Comparison of ENCODE assay signal across 25 mouse cellular contexts in genomic region chr11:24163072-24163471, GRCm38 (mm10).
DNase-seq lines count a peak whose midpoint lies in the region; ATAC-seq and TF ChIP-seq lines count a peak whose summit lies in the region.
"Had no signal": no experiment of that assay in that cellular context is flagged by ENCODE, and none has a peak within 500 bp of the region (broad histone marks: within the 10 kb centered on the region; RNA-seq: fewer than 3 reads in every experiment).

No protein-coding gene starts in this region.

- no peak overlapping the region for H3K9ac ChIP-seq in embryonic facial prominence, embryonic 15.5 days
- H3K9ac ChIP-seq in forebrain, postnatal 0 days = no peak overlapping the region
- H3K9ac ChIP-seq: embryonic facial prominence, embryonic 12.5 days; heart, embryonic 13.5 days; hindbrain, embryonic 14.5 days had no signal

- no peak overlapping the region for H3K4me2 ChIP-seq in embryonic facial prominence, embryonic 15.5 days (replicated peaks)
- no peak overlapping the region for H3K4me2 ChIP-seq in forebrain, postnatal 0 days (ENCODE audit: low read depth)
- H3K4me2 ChIP-seq: embryonic facial prominence, embryonic 12.5 days; hindbrain, embryonic 14.5 days had no signal

- peak; percentile 31; the same call in 1 of the 2 replicates for ATAC-seq in embryonic facial prominence, embryonic 15.5 days (ENCODE audit: insufficient number of reproducible peaks, low FRiP score, low TSS enrichment, low read depth)
- ATAC-seq in forebrain, postnatal 0 days = no peak
- ATAC-seq: hindbrain, postnatal 0 days; inflammation-experienced regulatory T-cells, adult 6 months; intestine, embryonic 16.5 days; Patski had no signal

- H3K27ac ChIP-seq in embryonic facial prominence, embryonic 15.5 days (replicated peaks) = no peak overlapping the region
- H3K27ac ChIP-seq in embryonic facial prominence, embryonic 10.5 days (replicated peaks) = no peak overlapping the region
- peak overlapping the region; percentile 57; the same call in 1 of the 2 replicates for H3K27ac ChIP-seq in forebrain, postnatal 0 days (ENCODE audit: low read depth, low read length)
- H3K27ac ChIP-seq in forebrain, embryonic 10.5 days = no peak overlapping the region
- H3K27ac ChIP-seq in layer of hippocampus, adult 2 months = peak overlapping the region; percentile 77
- H3K27ac ChIP-seq: embryonic facial prominence, embryonic 12.5 days; heart, adult 2 months; hindbrain, embryonic 14.5 days; hindbrain, postnatal 0 days had no signal

- H3K4me1 ChIP-seq in embryonic facial prominence, embryonic 15.5 days = peaks cover 25% of the 10 kb centered on the region
- H3K4me1 ChIP-seq in embryonic facial prominence, embryonic 10.5 days = peaks cover 9% of the 10 kb centered on the region; the same call in 1 of the 2 replicates
- H3K4me1 ChIP-seq in forebrain, postnatal 0 days (ENCODE audit: insufficient read depth) = peaks cover 35% of the 10 kb centered on the region
- H3K4me1 ChIP-seq in forebrain, embryonic 10.5 days = peaks cover 27% of the 10 kb centered on the region

- no peak for DNase-seq in embryonic facial prominence, embryonic 10.5 days (ENCODE audit: low spot score)
- no peak for DNase-seq in forebrain, postnatal 0 days
- DNase-seq in forebrain, embryonic 10.5 days (ENCODE audit: extremely low spot score, low spot score) = no peak
- DNase-seq in layer of hippocampus, adult 2 months (ENCODE audit: low spot score in 2 of 2) = no peak
- DNase-seq in layer of hippocampus, adult 8-10 months (ENCODE audit: low spot score in 2 of 2) = no peak
- DNase-seq: adrenal gland, postnatal 10 days; adrenal gland, postnatal 36 days; cerebellum, adult 18-20 months; cerebellum, adult 9-10 months; cerebellum, postnatal 14 days; gastrocnemius, postnatal 25 days; heart, adult 2 months; heart, postnatal 14 days; heart, postnatal 4 days; kidney, adult 18-20 months had no signal

- H3K36me3 ChIP-seq in embryonic facial prominence, embryonic 15.5 days = peaks cover 18% of the 10 kb centered on the region
- H3K36me3 ChIP-seq in embryonic facial prominence, embryonic 10.5 days (replicated peaks) = peaks cover 47% of the 10 kb centered on the region
- H3K36me3 ChIP-seq in forebrain, postnatal 0 days (ENCODE audit: insufficient read depth) = peaks cover 24% of the 10 kb centered on the region
- peaks cover 42% of the 10 kb centered on the region for H3K36me3 ChIP-seq in forebrain, embryonic 10.5 days (replicated peaks)

- H3K4me3 ChIP-seq in embryonic facial prominence, embryonic 15.5 days (replicated peaks) = no peak overlapping the region
- H3K4me3 ChIP-seq in embryonic facial prominence, embryonic 10.5 days = no peak overlapping the region
- no peak overlapping the region for H3K4me3 ChIP-seq in forebrain, postnatal 0 days (ENCODE audit: low read depth, low read length)
- H3K4me3 ChIP-seq in forebrain, embryonic 10.5 days = no peak overlapping the region
- no peak overlapping the region for H3K4me3 ChIP-seq in layer of hippocampus, adult 2 months
- H3K4me3 ChIP-seq: embryonic facial prominence, embryonic 12.5 days; erythroblast, embryonic 14.5 days; heart, adult 2 months; heart, embryonic 13.5 days had no signal

- no peaks in the 10 kb centered on the region for H3K9me3 ChIP-seq in embryonic facial prominence, embryonic 15.5 days (replicated peaks)
- no peaks in the 10 kb centered on the region for H3K9me3 ChIP-seq in embryonic facial prominence, embryonic 10.5 days
- no peaks in the 10 kb centered on the region for H3K9me3 ChIP-seq in forebrain, postnatal 0 days (ENCODE audit: low read length)
- H3K9me3 ChIP-seq in forebrain, embryonic 10.5 days = no peaks in the 10 kb centered on the region
- H3K9me3 ChIP-seq: embryonic facial prominence, embryonic 12.5 days; G1E; heart, embryonic 13.5 days had no signal

- WGBS in embryonic facial prominence, embryonic 15.5 days = 94% methylated on average over 8 of the region's 8 CpGs
- 97% methylated on average over 8 of the region's 8 CpGs for WGBS in embryonic facial prominence, embryonic 10.5 days
- 97% methylated on average over 8 of the region's 8 CpGs for WGBS in forebrain, postnatal 0 days
- WGBS in forebrain, embryonic 10.5 days = 96% methylated on average over 8 of the region's 8 CpGs

- no peaks in the 10 kb centered on the region for H3K27me3 ChIP-seq in embryonic facial prominence, embryonic 15.5 days
- H3K27me3 ChIP-seq in embryonic facial prominence, embryonic 10.5 days (replicated peaks; ENCODE audit: low read depth, poor library complexity, severe bottlenecking) = no peaks in the 10 kb centered on the region
- no peaks in the 10 kb centered on the region for H3K27me3 ChIP-seq in forebrain, postnatal 0 days (ENCODE audit: insufficient read depth, low read length)
- H3K27me3 ChIP-seq in forebrain, embryonic 10.5 days (ENCODE audit: poor library complexity, severe bottlenecking) = no peaks in the 10 kb centered on the region
- H3K27me3 ChIP-seq: embryonic facial prominence, embryonic 12.5 days; heart, embryonic 13.5 days had no signal

- TF ChIP-seq CTCF in forebrain, postnatal 0 days (IDR thresholded peaks at IDR 0.05; ENCODE audit: low read depth) = no peak
- TF ChIP-seq CTCF in layer of hippocampus, adult 2 months (conservative IDR thresholded peaks at IDR 0.05) = no peak

Comparison
In these comparisons a context has a peak if more than half of its experiments do, and no peak if none do; other contexts are left out.
1. H3K27ac ChIP-seq: peak in forebrain, postnatal 0 days (single experiment) and layer of hippocampus, adult 2 months (single experiment); none in embryonic facial prominence, embryonic 15.5 days (single experiment), embryonic facial prominence, embryonic 10.5 days (single experiment) and forebrain, embryonic 10.5 days (single experiment).